Mouse (Mus musculus): ENCODE measurements around the gene Nudt7. TPM values are rescaled to one million over a fixed set of nuclear protein-coding genes. Genes with fewer than 3 reads are reported as not detected.

Nudt7 gene
- polyA plus RNA-seq, 1 experiment from 2014 or later = 35.1 TPM

GRCm38 (mm10) chr8:114105971-114106370 is 27.4 kb upstream of the Nudt7 start:
- Histone ChIP-seq H3K4me1 (ENCODE audit: control insufficient read depth in 2 of 2, insufficient read depth in 2 of 2, low read length in 2 of 2) (no peaks in the 10 kb centered on the region), H3K9me3 (ENCODE audit: control insufficient read depth, low read length) (no peaks in the 10 kb centered on the region), H3K4me2 (ENCODE audit: low read length) (no peak overlapping the region), H3K36me3 (ENCODE audit: control insufficient read depth, insufficient read depth, low read length) (no peaks in the 10 kb centered on the region), H3K27ac (replicated peaks in 1 of 2; ENCODE audit: control insufficient read depth in 1 of 2, insufficient read depth in 1 of 2, low read depth in 2 of 2, low read length in 2 of 2) (no peak overlapping the region), H3K9ac (ENCODE audit: low read length) (no peak overlapping the region), H3K27me3 (ENCODE audit: control insufficient read depth, insufficient read depth, low read length) (no peaks in the 10 kb centered on the region), H3K4me3 (ENCODE audit: control insufficient read depth in 1 of 2, insufficient read depth in 1 of 2, low read depth in 1 of 2, low read length in 2 of 2) (no peak overlapping the region)
- ATAC-seq (ENCODE audit: insufficient number of reproducible peaks, insufficient read depth, low FRiP score, low read depth) = no peak
- WGBS = 82% methylated on average over 5 of the region's 5 CpGs

- Histone ChIP-seq H3K4me2 (ENCODE audit: low read length) (no peak overlapping the region), H3K9me3 (ENCODE audit: control insufficient read depth, low read length) (no peaks in the 10 kb centered on the region), H3K9ac (ENCODE audit: low read length) (no peak overlapping the region), H3K27ac (replicated peaks in 1 of 2; ENCODE audit: control insufficient read depth in 1 of 2, insufficient read depth in 1 of 2, low read depth in 2 of 2, low read length in 2 of 2) (no peak overlapping the region), H3K4me3 (ENCODE audit: control insufficient read depth in 1 of 2, insufficient read depth in 1 of 2, low read depth in 1 of 2, low read length in 2 of 2) (no peak overlapping the region), H3K36me3 (ENCODE audit: control insufficient read depth, insufficient read depth, low read length) (no peaks in the 10 kb centered on the region), H3K4me1 (ENCODE audit: control insufficient read depth in 2 of 2, insufficient read depth in 2 of 2, low read length in 2 of 2) (no peaks in the 10 kb centered on the region), H3K27me3 (ENCODE audit: control insufficient read depth, insufficient read depth, low read length) (no peaks in the 10 kb centered on the region)
- 68% methylated on average over 20 of the region's 20 CpGs for WGBS
- ATAC-seq (ENCODE audit: insufficient number of reproducible peaks, insufficient read depth, low FRiP score, low read depth) = no peak
Measured at GRCm38 (mm10) chr8:114109365-114110140, 23.8 kb upstream of the Nudt7 start.

- no peak for ATAC-seq (ENCODE audit: insufficient number of reproducible peaks, insufficient read depth, low FRiP score, low read depth)
- 38% methylated on average over 1 of the region's 1 CpGs for WGBS
- H3K9ac ChIP-seq (ENCODE audit: low read length) = no peak overlapping the region
Measured at GRCm38 (mm10) chr8:114115076-114115475, 18.3 kb upstream of the Nudt7 start.

DNA sequence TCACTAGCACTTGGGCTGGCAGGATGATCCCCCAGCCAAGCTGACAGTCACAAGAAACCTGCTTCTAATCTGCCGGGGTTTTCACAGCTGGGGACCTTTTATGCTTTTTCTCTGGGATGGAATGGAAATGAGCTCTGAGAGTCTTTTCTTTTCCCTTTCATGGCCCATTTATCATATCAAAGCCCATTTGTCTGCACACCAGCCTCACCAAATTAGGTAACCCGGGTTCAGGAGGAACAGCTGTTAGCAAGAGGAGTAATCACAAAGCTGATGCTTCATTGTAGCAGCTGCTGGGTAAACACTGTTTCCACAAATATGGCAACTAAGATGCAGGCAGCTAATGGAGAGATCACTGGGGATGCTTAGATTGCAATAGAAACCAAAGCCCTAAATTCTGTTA is 17.3 kb upstream of the Nudt7 start:
- H3K27me3 ChIP-seq (ENCODE audit: control insufficient read depth, insufficient read depth, low read length) = no peaks in the 10 kb centered on the region
- no peaks in the 10 kb centered on the region for H3K9me3 ChIP-seq (ENCODE audit: control insufficient read depth, low read length)
- no peak overlapping the region for H3K27ac ChIP-seq (replicated peaks in 1 of 2; ENCODE audit: control insufficient read depth in 1 of 2, insufficient read depth in 1 of 2, low read depth in 2 of 2, low read length in 2 of 2)
- WGBS = 7% methylated on average over 2 of the region's 2 CpGs
- ATAC-seq (ENCODE audit: insufficient number of reproducible peaks, insufficient read depth, low FRiP score, low read depth) = no peak
- no peak overlapping the region for H3K4me3 ChIP-seq (ENCODE audit: control insufficient read depth in 1 of 2, insufficient read depth in 1 of 2, low read depth in 1 of 2, low read length in 2 of 2)
- no peaks in the 10 kb centered on the region for H3K36me3 ChIP-seq (ENCODE audit: control insufficient read depth, insufficient read depth, low read length)
- no peak overlapping the region for H3K4me2 ChIP-seq (ENCODE audit: low read length)
- no peaks in the 10 kb centered on the region for H3K4me1 ChIP-seq (ENCODE audit: control insufficient read depth in 2 of 2, insufficient read depth in 2 of 2, low read length in 2 of 2)
- no peak overlapping the region for H3K9ac ChIP-seq (ENCODE audit: low read length)

More at GRCm38 (mm10) chr8:114115076-114115475, 18.3 kb upstream of the Nudt7 start:
- no peaks in the 10 kb centered on the region for H3K36me3 ChIP-seq (ENCODE audit: control insufficient read depth, insufficient read depth, low read length)
- H3K4me3 ChIP-seq (ENCODE audit: control insufficient read depth in 1 of 2, insufficient read depth in 1 of 2, low read depth in 1 of 2, low read length in 2 of 2) = no peak overlapping the region
- H3K27ac ChIP-seq (replicated peaks in 1 of 2; ENCODE audit: control insufficient read depth in 1 of 2, insufficient read depth in 1 of 2, low read depth in 2 of 2, low read length in 2 of 2) = no peak overlapping the region
- no peaks in the 10 kb centered on the region for H3K9me3 ChIP-seq (ENCODE audit: control insufficient read depth, low read length)
- H3K4me1 ChIP-seq (ENCODE audit: control insufficient read depth in 2 of 2, insufficient read depth in 2 of 2, low read length in 2 of 2) = no peaks in the 10 kb centered on the region
- H3K4me2 ChIP-seq (ENCODE audit: low read length) = no peak overlapping the region
- no peaks in the 10 kb centered on the region for H3K27me3 ChIP-seq (ENCODE audit: control insufficient read depth, insufficient read depth, low read length)

- ATAC-seq (ENCODE audit: insufficient number of reproducible peaks, insufficient read depth, low FRiP score, low read depth) = no peak
- no peak overlapping the region for H3K4me2 ChIP-seq (ENCODE audit: low read length)
- H3K9ac ChIP-seq (ENCODE audit: low read length) = no peak overlapping the region
- H3K36me3 ChIP-seq (ENCODE audit: control insufficient read depth, insufficient read depth, low read length) = no peaks in the 10 kb centered on the region
- no peak overlapping the region for H3K4me3 ChIP-seq (ENCODE audit: control insufficient read depth in 1 of 2, insufficient read depth in 1 of 2, low read depth in 1 of 2, low read length in 2 of 2)
- no peaks in the 10 kb centered on the region for H3K27me3 ChIP-seq (ENCODE audit: control insufficient read depth, insufficient read depth, low read length)
- no peaks in the 10 kb centered on the region for H3K9me3 ChIP-seq (ENCODE audit: control insufficient read depth, low read length)
- H3K27ac ChIP-seq (replicated peaks in 1 of 2; ENCODE audit: control insufficient read depth in 1 of 2, insufficient read depth in 1 of 2, low read depth in 2 of 2, low read length in 2 of 2) = no peak overlapping the region
- H3K4me1 ChIP-seq (ENCODE audit: control insufficient read depth in 2 of 2, insufficient read depth in 2 of 2, low read length in 2 of 2) = no peaks in the 10 kb centered on the region
Measured at GRCm38 (mm10) chr8:114117439-114117838, 15.9 kb upstream of the Nudt7 start.

DNA sequence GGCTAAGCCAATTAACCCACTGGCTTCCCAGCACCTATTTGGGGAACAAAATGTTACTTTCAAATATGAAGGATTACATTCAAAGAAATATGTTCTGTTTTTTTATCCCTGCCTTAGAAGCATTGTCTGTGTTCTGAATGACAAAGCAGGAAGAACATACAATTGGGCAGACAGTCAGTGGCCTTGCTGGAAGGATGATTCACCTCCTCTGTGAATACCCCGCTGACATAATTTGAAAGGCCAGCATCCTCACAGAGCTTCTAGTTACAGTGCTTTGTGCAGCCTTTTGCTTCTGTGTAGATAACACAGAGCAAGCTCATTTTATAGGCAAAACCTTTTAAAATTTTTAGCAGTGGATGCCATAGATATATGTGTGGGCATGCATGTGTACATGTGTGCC is 11.6 kb upstream of the Nudt7 start:
- H3K9me3 ChIP-seq (ENCODE audit: control insufficient read depth, low read length) = no peaks in the 10 kb centered on the region
- H3K4me1 ChIP-seq (ENCODE audit: control insufficient read depth in 2 of 2, insufficient read depth in 2 of 2, low read length in 2 of 2) = no peaks in the 10 kb centered on the region
- H3K4me3 ChIP-seq (ENCODE audit: control insufficient read depth in 1 of 2, insufficient read depth in 1 of 2, low read depth in 1 of 2, low read length in 2 of 2) = no peak overlapping the region
- no peak for ATAC-seq (ENCODE audit: insufficient number of reproducible peaks, insufficient read depth, low FRiP score, low read depth)
- H3K27me3 ChIP-seq (ENCODE audit: control insufficient read depth, insufficient read depth, low read length) = no peaks in the 10 kb centered on the region
- H3K36me3 ChIP-seq (ENCODE audit: control insufficient read depth, insufficient read depth, low read length) = no peaks in the 10 kb centered on the region
- 74% methylated on average over 1 of the region's 1 CpGs for WGBS
- H3K9ac ChIP-seq (ENCODE audit: low read length) = no peak overlapping the region
- H3K4me2 ChIP-seq (ENCODE audit: low read length) = no peak overlapping the region
- no peak overlapping the region for H3K27ac ChIP-seq (replicated peaks in 1 of 2; ENCODE audit: control insufficient read depth in 1 of 2, insufficient read depth in 1 of 2, low read depth in 2 of 2, low read length in 2 of 2)

GRCm38 (mm10) chr8:114123611-114124010 is 9.7 kb upstream of the Nudt7 start:
- Histone ChIP-seq H3K36me3 (ENCODE audit: control insufficient read depth, insufficient read depth, low read length) (no peaks in the 10 kb centered on the region), H3K4me1 (ENCODE audit: control insufficient read depth in 2 of 2, insufficient read depth in 2 of 2, low read length in 2 of 2) (no peaks in the 10 kb centered on the region), H3K9ac (ENCODE audit: low read length) (no peak overlapping the region), H3K4me2 (ENCODE audit: low read length) (no peak overlapping the region), H3K4me3 (ENCODE audit: control insufficient read depth in 1 of 2, insufficient read depth in 1 of 2, low read depth in 1 of 2, low read length in 2 of 2) (no peak overlapping the region), H3K9me3 (ENCODE audit: control insufficient read depth, low read length) (no peaks in the 10 kb centered on the region), H3K27me3 (ENCODE audit: control insufficient read depth, insufficient read depth, low read length) (no peaks in the 10 kb centered on the region), H3K27ac (replicated peaks in 1 of 2; ENCODE audit: control insufficient read depth in 1 of 2, insufficient read depth in 1 of 2, low read depth in 2 of 2, low read length in 2 of 2) (no peak overlapping the region)
- ATAC-seq (ENCODE audit: insufficient number of reproducible peaks, insufficient read depth, low FRiP score, low read depth) = no peak
- 36% methylated on average over 3 of the region's 3 CpGs for WGBS
